ENCODE assay signal across 8 mouse cellular contexts in the genomic region with DNA sequence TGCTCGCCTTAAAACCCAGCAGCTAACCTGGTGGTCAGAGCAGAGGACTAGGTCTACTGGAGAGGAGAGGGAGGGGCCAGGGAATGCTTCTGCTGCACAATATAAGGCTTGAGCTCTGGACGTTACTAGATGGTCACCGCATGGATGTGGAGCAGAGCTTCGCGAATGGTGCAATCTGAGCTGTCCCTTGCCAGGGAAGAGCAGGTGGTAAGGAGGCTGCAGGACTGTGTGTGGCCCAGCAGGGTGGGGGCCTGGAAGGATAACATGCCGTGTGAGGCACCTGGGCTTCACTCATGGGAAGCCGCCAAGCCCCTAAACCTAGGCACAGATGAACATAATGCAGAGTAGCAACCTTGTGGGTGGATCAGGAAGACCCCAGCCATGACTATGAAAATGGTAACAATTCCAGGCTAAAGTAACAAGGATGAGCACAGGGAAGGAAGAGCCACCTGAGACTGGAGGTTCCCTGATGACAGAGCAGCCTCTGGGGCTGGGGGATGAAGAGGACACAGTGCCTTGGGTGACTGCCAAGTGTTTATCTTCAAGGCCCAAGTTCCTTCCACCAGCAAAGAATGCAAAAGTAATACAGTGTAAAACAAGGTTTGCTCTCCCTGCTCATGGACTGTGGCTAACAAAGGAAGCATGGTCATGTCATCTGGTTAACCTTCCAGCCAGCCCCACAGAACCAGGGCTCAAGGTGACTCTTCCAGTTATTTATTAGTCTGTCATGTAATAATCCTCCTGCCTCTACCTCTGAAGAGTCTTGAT. TPM values are rescaled to one million over a fixed set of nuclear protein-coding genes. Genes with fewer than 3 reads are reported as not detected.
DNase-seq lines count a peak whose midpoint lies in the region; ATAC-seq lines count a peak whose summit lies in the region.

No protein-coding gene starts in this region.

- peaks cover 1% of the 10 kb centered on the region for H3K36me3 ChIP-seq in megakaryocyte, embryonic 14.5 days (replicated peaks; ENCODE audit: low read length)
- H3K36me3 ChIP-seq in embryonic facial prominence, embryonic 11.5 days (replicated peaks; ENCODE audit: control insufficient read depth, insufficient read depth, low read depth, low read length), result no peaks in the 10 kb centered on the region; the same call in 1 of the 2 replicates
- H3K36me3 ChIP-seq in hindbrain, embryonic 16.5 days (ENCODE audit: control insufficient read depth, insufficient read depth, low read length), result no peaks in the 10 kb centered on the region

- WGBS in embryonic facial prominence, embryonic 11.5 days, result 66% methylated on average over 7 of the region's 7 CpGs
- 45% methylated on average over 7 of the region's 7 CpGs for WGBS in hindbrain, embryonic 16.5 days

- ATAC-seq in megakaryocyte, adult 5-6 weeks (ENCODE audit: poor library complexity, severe bottlenecking), result no peak
- ATAC-seq in embryonic facial prominence, embryonic 11.5 days (replicated peaks; ENCODE audit: insufficient number of reproducible peaks, low FRiP score, low TSS enrichment, low read depth), result 0 out of 2 replicates have a peak, but pooled peaks have one; percentile 23
- 0 out of 2 replicates have a peak, but pooled peaks have one; percentile 1 for ATAC-seq in hindbrain, embryonic 16.5 days
- ATAC-seq in megakaryocyte-erythroid progenitor cell, adult 5-6 weeks (replicated peaks; ENCODE audit: low FRiP score, low TSS enrichment, poor library complexity, severe bottlenecking), result peak; percentile 72

- peaks cover 40% of the 10 kb centered on the region for H3K4me1 ChIP-seq in megakaryocyte, embryonic 14.5 days
- no peaks in the 10 kb centered on the region for H3K4me1 ChIP-seq in embryonic facial prominence, embryonic 11.5 days (ENCODE audit: control insufficient read depth, insufficient read depth, low read length)
- H3K4me1 ChIP-seq in hindbrain, embryonic 16.5 days (ENCODE audit: control insufficient read depth, insufficient read depth, low read depth, low read length), result peaks cover 38% of the 10 kb centered on the region

- DNase-seq in embryonic facial prominence, embryonic 11.5 days (ENCODE audit: low spot score), result no peak
- no peak for DNase-seq in layer of hippocampus, adult 9-11 months
- DNase-seq in frontal cortex, postnatal 14 days (ENCODE audit: low spot score in 2 of 2), result no peak
- no peak for DNase-seq in thymus, postnatal 25 days

- H3K4me3 ChIP-seq in megakaryocyte, embryonic 14.5 days (replicated peaks), result peak overlapping the region; percentile 48
- no peak overlapping the region for H3K4me3 ChIP-seq in embryonic facial prominence, embryonic 11.5 days (ENCODE audit: low read depth, low read length)
- H3K4me3 ChIP-seq in hindbrain, embryonic 16.5 days (ENCODE audit: low read length), result peak overlapping the region; percentile 69

- no peak overlapping the region for H3K27ac ChIP-seq in embryonic facial prominence, embryonic 11.5 days (replicated peaks; ENCODE audit: low read depth, low read length)
- H3K27ac ChIP-seq in hindbrain, embryonic 16.5 days (ENCODE audit: low read depth, low read length), result peak overlapping the region; percentile 39; the same call in 1 of the 2 replicates

- H3K9me3 ChIP-seq in megakaryocyte, embryonic 14.5 days, result no peaks in the 10 kb centered on the region
- H3K9me3 ChIP-seq in embryonic facial prominence, embryonic 11.5 days (replicated peaks; ENCODE audit: control insufficient read depth, low read length), result no peaks in the 10 kb centered on the region
- no peaks in the 10 kb centered on the region for H3K9me3 ChIP-seq in hindbrain, embryonic 16.5 days (ENCODE audit: control insufficient read depth, low read length)

- H3K9ac ChIP-seq in embryonic facial prominence, embryonic 11.5 days (replicated peaks; ENCODE audit: low read length), result no peak overlapping the region
- H3K9ac ChIP-seq in hindbrain, embryonic 16.5 days (ENCODE audit: low read depth, low read length), result peak overlapping the region; percentile 52

- peak overlapping the region; percentile 13; the same call in 1 of the 2 replicates for H3K4me2 ChIP-seq in embryonic facial prominence, embryonic 11.5 days (ENCODE audit: low read depth, low read length)
- H3K4me2 ChIP-seq in hindbrain, embryonic 16.5 days (ENCODE audit: low read length), result peak overlapping the region; percentile 80

- H3K27me3 ChIP-seq in megakaryocyte, embryonic 14.5 days (replicated peaks), result no peaks in the 10 kb centered on the region
- no peaks in the 10 kb centered on the region for H3K27me3 ChIP-seq in embryonic facial prominence, embryonic 11.5 days (ENCODE audit: control insufficient read depth, insufficient read depth, low read length)
- no peaks in the 10 kb centered on the region for H3K27me3 ChIP-seq in hindbrain, embryonic 16.5 days (replicated peaks; ENCODE audit: control insufficient read depth, insufficient read depth, low read length)

RNA-seq across cellular contexts. Expression of a gene that starts 21.8 kb away (rescaled TPM):
- polyA plus RNA-seq in megakaryocyte, embryonic 14.5 days (2012; ENCODE audit: insufficient read depth, low replicate concordance), result 3.1 and 3.2 TPM in 2 replicates
- total RNA-seq in megakaryocyte, adult 5-6 weeks (2015), result 10.3 and 12.2 TPM in 2 replicates
- total RNA-seq in megakaryocyte, adult 5-6 weeks (2017), result 17.7 and 20.7 TPM in 2 replicates
- 34.1 and 39.9 TPM in 2 replicates for polyA plus RNA-seq in embryonic facial prominence, embryonic 11.5 days (2014; fragmentation: Nextera tagmentation; extraction: Ambion mirVana)
- polyA plus RNA-seq in hindbrain, embryonic 16.5 days (2015; fragmentation: Nextera tagmentation; extraction: Ambion mirVana), result 247 and 253 TPM in 2 replicates
- total RNA-seq in megakaryocyte-erythroid progenitor cell, adult 5-6 weeks (2014; fragmentation: Nextera tagmentation), result 3.8 and 11.4 TPM in 2 replicates
- total RNA-seq in megakaryocyte-erythroid progenitor cell, adult 5-6 weeks (2017), result 6.2 and 12.3 TPM in 2 replicates

RNA-seq across cellular contexts. Expression of a gene that starts 32.3 kb away (rescaled TPM):
- 6.4 and 54.3 TPM in 2 replicates for polyA plus RNA-seq in megakaryocyte, embryonic 14.5 days (2012; ENCODE audit: insufficient read depth, low replicate concordance)
- total RNA-seq in megakaryocyte, adult 5-6 weeks (2015), result 74.1 and 86.4 TPM in 2 replicates
- total RNA-seq in megakaryocyte, adult 5-6 weeks (2017), result 56.8 and 60.0 TPM in 2 replicates
- 75.6 and 76.0 TPM in 2 replicates for polyA plus RNA-seq in embryonic facial prominence, embryonic 11.5 days (2014; fragmentation: Nextera tagmentation; extraction: Ambion mirVana)
- polyA plus RNA-seq in hindbrain, embryonic 16.5 days (2015; fragmentation: Nextera tagmentation; extraction: Ambion mirVana), result 47.6 and 48.3 TPM in 2 replicates
- 59.1 and 76.3 TPM in 2 replicates for total RNA-seq in megakaryocyte-erythroid progenitor cell, adult 5-6 weeks (2014; fragmentation: Nextera tagmentation)
- 70.4 and 72.5 TPM in 2 replicates for total RNA-seq in megakaryocyte-erythroid progenitor cell, adult 5-6 weeks (2017)

RNA-seq across cellular contexts. Expression of a gene that starts 58.9 kb away (rescaled TPM):
- polyA plus RNA-seq in megakaryocyte, embryonic 14.5 days (2012; ENCODE audit: insufficient read depth, low replicate concordance), result not detected in 2 replicates
- total RNA-seq in megakaryocyte, adult 5-6 weeks (2015), result 14.6 and 57.2 TPM in 2 replicates
- total RNA-seq in megakaryocyte, adult 5-6 weeks (2017), result 9.2 and 29.6 TPM in 2 replicates
- 0.35 and 0.39 TPM in 2 replicates for polyA plus RNA-seq in embryonic facial prominence, embryonic 11.5 days (2014; fragmentation: Nextera tagmentation; extraction: Ambion mirVana)
- 0.14 and 0.40 TPM in 2 replicates for polyA plus RNA-seq in hindbrain, embryonic 16.5 days (2015; fragmentation: Nextera tagmentation; extraction: Ambion mirVana)
- not detected in 2 replicates for total RNA-seq in megakaryocyte-erythroid progenitor cell, adult 5-6 weeks (2014; fragmentation: Nextera tagmentation)
- 1.9 TPM in 1 of 2 replicates, not detected in the other for total RNA-seq in megakaryocyte-erythroid progenitor cell, adult 5-6 weeks (2017)
